Mouse (Mus musculus): ENCODE data around the gene Dennd6a.

DNA sequence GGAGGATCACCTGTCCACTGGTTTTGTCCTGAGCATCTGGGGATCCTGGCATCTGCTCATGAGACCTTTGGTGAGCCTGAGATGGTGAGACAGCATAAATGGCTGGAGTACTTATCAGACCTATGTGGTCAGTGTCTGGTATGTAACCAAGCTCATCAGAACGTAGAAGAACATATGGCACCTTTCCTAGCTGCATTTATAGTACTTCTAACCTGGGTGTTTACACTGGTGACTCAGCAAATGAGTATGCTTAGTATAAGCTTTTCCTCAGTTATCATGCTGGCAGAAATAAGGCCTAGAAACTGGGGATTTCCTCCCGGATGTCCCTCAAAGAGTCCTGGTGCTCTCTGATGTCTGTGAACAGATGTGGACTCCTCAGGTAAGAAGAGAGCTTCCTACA, 11.4 kb upstream of the Dennd6a start:
- TF ChIP-seq EP300 (IDR thresholded peaks at IDR 0.05; ENCODE audit: low read depth) = no peak
- no peak for TF ChIP-seq CTCF (IDR thresholded peaks at IDR 0.05; ENCODE audit: low read depth)
